Mouse (Mus musculus) frontal cortex, adult (tissue): ENCODE data around the gene Zfp809.
"Not testable (repeated sequence)": the region's sequence is repeated elsewhere in the genome, so short reads cannot be mapped to it uniquely, and the experiment has no call there.

Source experiments
- ATAC-seq: cut with Nextera tagmentation; 2 replicates; pipeline ENCODE4 v1.9.2; 2017; ENCODE audit warnings: mild to moderate bottlenecking, moderate library complexity, mixed read lengths; ENCODE audit not compliant: low TSS enrichment

Gene Zfp809

DNA sequence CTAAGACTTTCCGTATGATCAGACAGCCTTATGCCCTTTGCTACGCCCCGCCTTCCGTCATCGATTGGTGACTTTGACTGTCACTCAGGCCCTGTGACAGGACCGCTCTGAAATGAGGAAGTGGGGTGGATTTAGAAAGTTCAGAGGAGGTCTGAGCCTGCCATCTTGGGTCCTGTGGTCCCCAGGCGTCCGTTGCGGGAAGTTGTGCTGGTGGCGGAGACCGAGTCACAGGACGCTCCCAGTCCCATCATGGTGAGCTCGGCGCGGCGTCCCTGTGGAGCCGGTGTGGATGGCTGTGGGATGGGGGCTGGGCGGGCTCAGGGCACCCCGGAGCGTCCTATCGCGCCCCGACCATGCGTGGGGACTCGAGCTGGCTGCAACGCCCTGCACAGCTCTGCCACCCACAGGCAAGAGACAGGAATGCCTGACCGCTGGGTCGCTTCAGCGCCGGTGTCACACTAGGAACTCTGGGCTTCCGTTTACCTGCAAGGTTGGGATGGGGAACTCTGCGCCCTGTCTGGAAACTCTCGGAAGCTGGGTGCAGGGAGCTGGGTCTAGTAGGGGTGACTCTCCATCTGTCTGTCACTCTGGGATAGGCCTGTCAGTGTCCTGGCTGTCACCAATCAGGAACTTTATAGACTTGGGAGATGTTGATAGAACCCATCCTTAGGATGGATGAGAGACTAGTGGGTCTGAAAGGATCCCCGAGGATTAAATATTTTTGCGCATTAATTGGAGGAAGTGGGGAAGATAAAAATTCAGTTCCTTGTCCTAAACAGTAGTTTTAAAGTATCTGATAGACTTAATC is at the start of gene Zfp809:
TSS of gene Zfp809 (plus strand) at position 134 of the 808 bp plus-strand sequence.
- peak; percentile 99 for ATAC-seq

- peak; percentile 87 for ATAC-seq
Observed at GRCm38 (mm10) chr9:22188025-22188611, 37.4 kb upstream of the Zfp809 start, which contains the start of gene Zfp872. TSS of gene Zfp872 (plus strand) at chr9:22188090.

- no peak for ATAC-seq
Observed at GRCm38 (mm10) chr9:22196412-22196811, 29.1 kb upstream of the Zfp809 start.

DNA sequence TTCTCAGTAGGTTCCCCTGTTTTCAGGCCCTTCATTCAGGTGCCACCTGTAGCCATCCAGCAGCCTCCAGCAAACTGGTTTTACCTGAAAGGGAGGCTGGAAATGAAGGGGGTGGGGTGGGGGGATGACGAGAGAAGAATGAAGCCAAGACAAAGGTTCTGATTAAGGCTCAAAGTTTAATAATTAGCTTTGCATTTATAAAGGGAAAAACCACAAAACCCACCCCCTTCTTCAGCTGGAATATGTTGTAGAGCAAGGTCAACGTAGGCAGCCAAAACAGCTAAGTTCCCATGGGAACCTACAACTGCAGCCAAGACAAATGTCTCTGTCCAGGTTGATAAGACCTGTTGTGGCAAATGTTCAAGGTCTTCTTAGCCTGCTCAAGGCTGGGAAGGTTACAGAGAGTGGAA is 11.7 kb upstream of the Zfp809 start:
- ATAC-seq, result no peak

DNA sequence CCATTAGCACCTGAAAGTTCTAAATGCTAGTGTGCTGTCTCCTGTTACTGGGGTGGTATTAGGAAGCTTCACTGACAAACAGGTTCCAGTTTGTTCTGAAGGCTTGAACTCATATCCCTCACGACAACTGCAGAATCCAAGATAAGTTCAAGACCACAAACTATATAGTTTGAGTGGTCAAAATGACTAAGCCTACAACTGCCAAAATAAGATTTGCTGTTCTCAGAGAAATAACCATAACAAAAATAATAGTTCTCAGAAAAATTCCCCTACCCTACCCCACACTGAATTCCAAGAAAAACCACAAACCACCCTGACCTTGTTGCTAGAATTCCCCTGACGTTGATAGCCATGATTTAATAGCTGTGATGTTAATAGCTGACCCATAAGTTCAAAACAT is 11.0 kb upstream of the Zfp809 start:
- no peak for ATAC-seq

DNA sequence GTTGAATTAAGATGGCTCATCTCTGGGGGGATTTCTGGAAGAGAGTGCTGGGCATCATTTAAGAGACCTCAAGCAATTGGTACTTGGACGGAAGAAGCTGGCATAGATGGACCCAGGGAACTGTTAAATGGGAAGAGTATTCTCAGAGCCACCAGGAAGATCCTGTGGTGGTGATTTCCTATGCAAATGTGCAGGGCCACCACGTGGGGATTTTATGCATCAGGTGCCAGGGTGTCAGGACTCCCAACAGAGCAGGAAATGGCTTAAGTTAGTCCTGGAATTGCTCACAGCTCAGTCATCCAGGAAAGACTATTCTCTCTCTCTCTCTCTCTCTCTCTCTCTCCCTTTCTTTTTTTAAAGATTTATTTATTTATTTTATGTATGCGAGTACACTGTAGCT is 8.8 kb upstream of the Zfp809 start:
- no peak for ATAC-seq

GRCm38 (mm10) chr9:22217858-22218493 is 7.5 kb upstream of the Zfp809 start:
- ATAC-seq, result no peak

GRCm38 (mm10) chr9:22224066-22224465 is 1.4 kb upstream of the Zfp809 start:
- no peak for ATAC-seq

- peak; percentile 21; the same call in 1 of the 2 replicates for ATAC-seq
Observed at GRCm38 (mm10) chr9:22224536-22225503, 694 bp upstream of the Zfp809 start.

DNA sequence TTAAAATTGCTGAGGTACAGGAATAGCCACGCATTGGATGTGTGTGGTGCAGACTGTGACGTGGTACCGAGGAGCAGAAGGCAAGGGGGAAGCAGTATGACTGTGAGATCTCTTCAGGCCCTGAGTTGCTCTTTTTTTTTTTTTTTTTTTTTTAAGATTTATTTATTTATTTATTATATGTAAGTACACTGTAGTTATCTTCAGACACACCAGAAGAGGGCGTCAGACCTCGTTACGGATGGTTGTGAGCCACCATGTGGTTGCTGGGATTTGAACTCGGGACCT is 817 bp downstream of the Zfp809 start:
- not testable (repeated sequence) for ATAC-seq

GRCm38 (mm10) chr9:22226846-22227245 is 1.3 kb downstream of the Zfp809 start:
- no peak for ATAC-seq

DNA sequence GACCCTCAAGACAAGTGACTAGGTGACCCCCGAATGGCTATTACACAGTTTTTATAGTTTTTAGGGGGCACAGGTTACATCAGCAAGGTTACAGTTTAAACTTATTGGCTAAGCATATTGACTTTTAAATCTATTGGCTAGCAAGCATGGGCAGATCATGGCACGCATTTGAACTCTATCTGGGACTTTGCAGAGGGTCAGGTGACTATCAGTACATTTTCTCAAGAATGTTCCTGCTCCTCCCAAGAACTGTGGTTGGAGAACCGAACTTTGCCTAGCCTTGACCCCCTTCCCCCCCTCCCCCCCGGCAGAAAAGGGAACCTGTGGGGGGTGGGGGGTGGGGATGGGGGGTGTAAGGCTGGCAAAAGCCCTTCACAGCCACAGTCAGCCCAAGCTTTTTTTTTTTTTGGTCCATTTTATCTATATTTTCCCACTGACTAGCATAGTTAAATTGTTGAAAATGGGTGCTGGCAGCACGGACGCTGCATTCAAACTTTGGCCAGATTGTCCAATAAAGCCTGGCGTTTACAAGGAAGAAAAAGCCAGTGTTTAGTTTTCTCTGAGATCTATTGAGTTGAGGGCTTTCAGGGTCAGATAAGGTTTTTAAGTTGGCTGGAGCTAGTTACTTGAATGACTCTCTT is 4.0 kb downstream of the Zfp809 start:
- ATAC-seq, result no peak

DNA sequence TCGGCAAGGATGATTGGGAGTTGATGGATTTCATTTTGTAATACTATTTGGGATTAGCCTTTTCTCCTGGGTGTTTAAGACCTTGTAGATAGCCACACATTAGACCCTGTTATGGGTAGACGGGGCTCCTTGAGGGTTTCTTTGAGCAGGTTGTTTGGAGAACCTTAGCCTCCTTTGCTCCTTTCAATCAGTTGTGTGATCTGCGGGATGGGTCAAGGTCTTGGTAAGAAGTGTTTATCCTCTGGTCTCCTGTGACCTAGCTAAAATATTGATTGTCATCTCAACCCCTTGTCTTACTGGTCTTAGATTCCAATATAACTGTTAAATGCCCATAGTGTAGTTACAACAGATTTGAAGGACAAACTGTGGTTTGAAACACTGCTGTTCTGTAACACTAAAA is 4.5 kb downstream of the Zfp809 start:
- ATAC-seq, result no peak

DNA sequence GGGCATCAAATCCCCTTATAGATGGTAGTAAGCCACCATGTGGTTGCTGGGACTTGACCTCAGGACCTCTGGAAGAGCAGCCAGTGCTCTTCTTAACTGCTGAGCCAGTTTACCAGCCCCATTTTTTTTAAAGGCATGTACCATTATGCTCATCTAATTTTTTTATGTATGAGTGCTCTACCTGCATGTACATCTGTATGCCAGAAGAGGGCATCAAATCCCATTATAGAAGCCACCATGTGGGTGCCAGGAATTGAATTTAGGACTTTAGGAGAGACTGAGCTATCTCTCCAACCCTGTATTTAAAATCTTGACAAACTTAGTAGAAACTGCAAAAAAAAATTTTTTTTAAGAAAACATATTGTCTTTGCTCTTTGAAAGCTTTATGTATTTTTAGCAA is 5.0 kb downstream of the Zfp809 start:
- no peak for ATAC-seq

DNA sequence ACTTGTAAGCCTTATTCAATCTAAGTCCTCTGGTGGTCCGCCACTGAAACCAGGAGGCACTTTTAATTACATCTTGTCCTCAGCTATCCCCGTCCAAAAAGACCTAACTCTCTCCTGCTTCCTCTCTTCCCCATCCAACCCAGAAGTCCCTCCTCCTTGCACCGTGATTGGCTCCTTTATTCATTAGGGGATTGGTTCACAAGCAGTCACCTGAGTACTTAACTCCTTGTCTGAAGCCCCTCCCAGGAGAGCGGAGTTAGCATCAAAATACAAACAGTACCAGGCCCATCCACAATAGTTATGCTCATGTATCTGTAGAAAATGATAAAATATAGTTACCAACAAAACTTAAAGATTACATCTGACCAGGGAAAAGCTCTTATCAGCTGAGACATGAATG is 14.5 kb downstream of the Zfp809 start:
- ATAC-seq, result no peak

GRCm38 (mm10) chr9:22244242-22244641 is 18.7 kb downstream of the Zfp809 start:
- ATAC-seq, result no peak

GRCm38 (mm10) chr9:22256579-22256978 is 31.1 kb downstream of the Zfp809 start:
- ATAC-seq, result no peak

DNA sequence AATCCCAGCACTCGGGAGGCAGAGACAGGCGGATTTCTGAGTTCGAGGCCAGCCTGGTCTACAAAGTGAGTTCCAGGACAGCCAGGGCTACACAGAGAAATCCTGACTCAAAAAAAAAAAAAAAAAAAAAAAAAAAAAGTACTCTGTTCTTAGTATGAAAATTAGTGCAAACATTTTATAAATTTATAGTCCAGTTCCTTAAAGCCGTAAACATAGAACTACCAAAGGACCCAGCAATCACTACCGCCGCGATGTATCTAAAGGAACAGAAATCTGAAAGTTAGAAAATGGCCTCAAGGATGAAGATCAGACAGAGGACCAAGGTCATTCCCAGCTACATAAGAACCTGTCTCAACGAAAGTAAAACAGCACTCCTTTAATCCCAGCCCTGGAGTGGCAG is 33.3 kb downstream of the Zfp809 start:
- ATAC-seq, result no peak

GRCm38 (mm10) chr9:22259184-22260091 is 33.9 kb downstream of the Zfp809 start, which contains the start of gene Zfp599:
TSS of gene Zfp599 (minus strand) at chr9:22259895.
- peak; percentile 100 for ATAC-seq

DNA sequence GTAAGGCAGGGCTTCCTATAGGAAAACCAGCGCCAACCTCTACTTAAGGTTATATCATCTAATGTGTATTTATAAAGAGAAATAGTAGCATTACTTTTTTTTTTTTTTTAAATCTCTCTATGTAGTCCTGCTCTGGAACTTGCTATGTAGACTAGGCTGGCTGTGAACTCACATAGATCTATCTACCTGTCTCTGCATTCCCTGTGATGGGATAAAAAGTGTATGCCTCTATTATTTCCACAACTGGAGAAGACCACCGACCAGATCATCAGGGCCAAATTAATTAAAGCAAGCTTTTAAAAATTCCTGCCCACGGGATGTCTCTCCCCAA is 34.5 kb downstream of the Zfp809 start:
- no peak for ATAC-seq
